Comparison of ENCODE assay signal across 11 mouse cellular contexts in the genomic region with DNA sequence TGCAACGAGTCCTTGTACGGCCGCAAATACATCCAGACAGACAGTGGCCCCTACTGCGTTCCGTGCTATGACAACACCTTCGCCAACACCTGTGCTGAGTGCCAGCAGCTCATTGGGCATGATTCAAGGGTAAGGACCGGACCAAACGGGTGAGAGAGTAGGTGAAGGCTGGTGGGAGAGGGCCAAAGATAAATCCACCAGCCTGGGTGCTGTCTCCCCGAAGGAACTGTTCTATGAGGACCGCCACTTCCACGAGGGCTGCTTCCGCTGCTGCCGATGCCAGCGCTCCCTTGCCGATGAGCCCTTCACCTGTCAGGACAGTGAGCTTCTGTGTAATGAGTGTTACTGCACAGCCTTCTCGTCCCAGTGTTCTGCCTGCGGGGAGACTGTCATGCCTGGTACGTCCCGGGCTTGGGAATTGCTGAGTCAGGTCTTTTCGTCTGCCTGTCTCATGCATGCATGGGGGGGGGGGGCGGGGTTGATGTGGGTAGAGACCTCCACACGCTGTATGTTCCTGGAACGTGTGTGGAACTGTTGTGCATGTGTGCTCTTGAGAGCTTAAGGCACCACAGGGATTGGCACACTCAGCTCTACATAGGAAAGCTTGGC. TPM values are rescaled to one million over a fixed set of nuclear protein-coding genes. Genes with fewer than 3 reads are reported as not detected.
A peak's percentile ranks its signal among the peaks of the same experiment; 100 is the strongest.
DNase-seq lines count a peak whose midpoint lies in the region; ATAC-seq lines count a peak whose summit lies in the region.
"Had no signal": no experiment of that assay in that cellular context is flagged by ENCODE, and none has a peak within 500 bp of the region (broad histone marks: within the 10 kb centered on the region; RNA-seq: fewer than 3 reads in every experiment).

No protein-coding gene starts in this region.

- no peak for ATAC-seq in heart, embryonic 14.5 days (ENCODE audit: insufficient number of reproducible peaks, insufficient read depth, low FRiP score, low read depth)
- no peak for ATAC-seq in neural tube, embryonic 13.5 days (ENCODE audit: low read depth)
- ATAC-seq in hindbrain, embryonic 16.5 days, result no peak
- ATAC-seq in stomach, embryonic 16.5 days (ENCODE audit: insufficient read depth, low FRiP score), result no peak
- ATAC-seq: midbrain, embryonic 13.5 days had no signal

- H3K27ac ChIP-seq in heart, embryonic 14.5 days (replicated peaks in 1 of 2; ENCODE audit: control insufficient read depth in 1 of 2, insufficient read depth in 1 of 2, low read depth in 2 of 2, low read length in 2 of 2), result peak overlapping the region; percentile 62 to 90; a peak in 3 of 4 replicates
- 0 out of 2 replicates have a peak overlapping the region, but pooled peaks have one; percentile 33 for H3K27ac ChIP-seq in neural tube, embryonic 13.5 days (replicated peaks)
- H3K27ac ChIP-seq in hindbrain, embryonic 16.5 days (ENCODE audit: low read depth, low read length), result no peak overlapping the region; the same call in 1 of the 2 replicates
- peak overlapping the region; percentile 91 for H3K27ac ChIP-seq in stomach, embryonic 16.5 days (ENCODE audit: low read length)
- H3K27ac ChIP-seq: midbrain, embryonic 13.5 days had no signal

- H3K27me3 ChIP-seq in heart, embryonic 14.5 days (ENCODE audit: control insufficient read depth, insufficient read depth, low read length), result no peaks in the 10 kb centered on the region
- peaks cover 55% of the 10 kb centered on the region for H3K27me3 ChIP-seq in neural tube, embryonic 13.5 days
- H3K27me3 ChIP-seq in hindbrain, embryonic 16.5 days (replicated peaks; ENCODE audit: control insufficient read depth, insufficient read depth, low read length), result peaks cover 16% of the 10 kb centered on the region
- no peaks in the 10 kb centered on the region for H3K27me3 ChIP-seq in stomach, embryonic 16.5 days (ENCODE audit: control insufficient read depth, insufficient read depth, low read length)

- peaks cover 39 to 69% of the 10 kb centered on the region in 2 experiments for H3K4me1 ChIP-seq in heart, embryonic 14.5 days (ENCODE audit: control insufficient read depth in 2 of 2, insufficient read depth in 2 of 2, low read length in 2 of 2)
- peaks cover 59% of the 10 kb centered on the region for H3K4me1 ChIP-seq in neural tube, embryonic 13.5 days (replicated peaks)
- peaks cover 21% of the 10 kb centered on the region for H3K4me1 ChIP-seq in hindbrain, embryonic 16.5 days (ENCODE audit: control insufficient read depth, insufficient read depth, low read depth, low read length)
- peaks cover 47% of the 10 kb centered on the region for H3K4me1 ChIP-seq in stomach, embryonic 16.5 days (ENCODE audit: control insufficient read depth, insufficient read depth, low read length)

- intact Hi-C loops in heart, postnatal 10 days (cut with DNase I), result no loop called here

- WGBS in heart, embryonic 14.5 days, result 76% methylated on average over 23 of the region's 23 CpGs
- 86% methylated on average over 23 of the region's 23 CpGs for WGBS in neural tube, embryonic 13.5 days
- WGBS in hindbrain, embryonic 16.5 days, result 85% methylated on average over 23 of the region's 23 CpGs
- 86% methylated on average over 23 of the region's 23 CpGs for WGBS in stomach, embryonic 16.5 days

- no peak overlapping the region; the same call in 1 of the 2 replicates for H3K9ac ChIP-seq in heart, embryonic 14.5 days (ENCODE audit: low read length)
- no peak overlapping the region for H3K9ac ChIP-seq in neural tube, embryonic 13.5 days
- H3K9ac ChIP-seq in hindbrain, embryonic 16.5 days (ENCODE audit: low read depth, low read length), result peak overlapping the region; percentile 9; the same call in 1 of the 2 replicates
- no peak overlapping the region for H3K9ac ChIP-seq in stomach, embryonic 16.5 days (ENCODE audit: low read length)
- H3K9ac ChIP-seq: midbrain, embryonic 13.5 days had no signal

- no peak for DNase-seq in heart, postnatal 10 days
- no peak for DNase-seq in neural tube, embryonic 10.5 days (ENCODE audit: extremely low spot score, low spot score)
- DNase-seq in Muller cell, postnatal 12 days (ENCODE audit: inconsistent ontology term), result no peak
- DNase-seq in cerebellum, postnatal 4 days (ENCODE audit: low spot score in 2 of 2), result no peak
- DNase-seq: adrenal gland, postnatal 10 days; thymus, adult 2 months had no signal

- H3K4me2 ChIP-seq in heart, embryonic 14.5 days (ENCODE audit: low read length), result peak overlapping the region; percentile 34
- no peak overlapping the region for H3K4me2 ChIP-seq in neural tube, embryonic 13.5 days
- H3K4me2 ChIP-seq in hindbrain, embryonic 16.5 days (ENCODE audit: low read length), result no peak overlapping the region
- H3K4me2 ChIP-seq in stomach, embryonic 16.5 days (ENCODE audit: low read depth, low read length), result no peak overlapping the region
- H3K4me2 ChIP-seq: midbrain, embryonic 13.5 days had no signal

- H3K4me3 ChIP-seq in heart, embryonic 14.5 days (ENCODE audit: control insufficient read depth in 1 of 2, insufficient read depth in 1 of 2, low read depth in 1 of 2, low read length in 2 of 2), result no peak overlapping the region
- H3K4me3 ChIP-seq in neural tube, embryonic 13.5 days, result no peak overlapping the region
- no peak overlapping the region for H3K4me3 ChIP-seq in hindbrain, embryonic 16.5 days (ENCODE audit: low read length)
- H3K4me3 ChIP-seq in stomach, embryonic 16.5 days (replicated peaks; ENCODE audit: low read length), result no peak overlapping the region
- H3K4me3 ChIP-seq: midbrain, embryonic 13.5 days had no signal

- peaks cover 22% of the 10 kb centered on the region for H3K36me3 ChIP-seq in heart, embryonic 14.5 days (ENCODE audit: control insufficient read depth, insufficient read depth, low read length)
- H3K36me3 ChIP-seq in neural tube, embryonic 13.5 days, result no peaks in the 10 kb centered on the region
- H3K36me3 ChIP-seq in hindbrain, embryonic 16.5 days (ENCODE audit: control insufficient read depth, insufficient read depth, low read length), result no peaks in the 10 kb centered on the region
- H3K36me3 ChIP-seq in stomach, embryonic 16.5 days (ENCODE audit: control insufficient read depth, insufficient read depth, low read length), result 0 out of 2 replicates have a peak, but pooled peaks cover 4% of the 10 kb centered on the region
- H3K36me3 ChIP-seq: midbrain, embryonic 13.5 days had no signal

- no peaks in the 10 kb centered on the region for H3K9me3 ChIP-seq in heart, embryonic 14.5 days (ENCODE audit: control insufficient read depth, low read length)
- no peaks in the 10 kb centered on the region for H3K9me3 ChIP-seq in neural tube, embryonic 13.5 days
- H3K9me3 ChIP-seq in hindbrain, embryonic 16.5 days (ENCODE audit: control insufficient read depth, low read length), result no peaks in the 10 kb centered on the region
- H3K9me3 ChIP-seq in stomach, embryonic 16.5 days (replicated peaks; ENCODE audit: control insufficient read depth, low read length), result no peaks in the 10 kb centered on the region
- H3K9me3 ChIP-seq: midbrain, embryonic 13.5 days had no signal

RNA-seq across cellular contexts. Expression of a gene that starts 5.3 kb away (rescaled TPM):
- polyA plus RNA-seq in heart, embryonic 14.5 days (2014; fragmentation: Nextera tagmentation; extraction: Ambion mirVana), result 6.8 and 7.0 TPM in 2 replicates
- 10 to 100 TPM; 15.7 to 19.6 TPM for total RNA-seq in heart, postnatal 10 days (2021)
- polyA plus RNA-seq in neural tube, embryonic 13.5 days (2015; fragmentation: Nextera tagmentation; extraction: Ambion mirVana), result 2.6 and 2.9 TPM in 2 replicates
- 1.5 and 2.1 TPM in 2 replicates for polyA plus RNA-seq in hindbrain, embryonic 16.5 days (2015; fragmentation: Nextera tagmentation; extraction: Ambion mirVana)
- 10.1 and 10.8 TPM in 2 replicates for polyA plus RNA-seq in stomach, embryonic 16.5 days (2015; fragmentation: Nextera tagmentation; extraction: Ambion mirVana)

RNA-seq across cellular contexts. Expression of a gene that starts 8.8 kb away (rescaled TPM):
- 73.4 and 73.5 TPM in 2 replicates for polyA plus RNA-seq in heart, embryonic 14.5 days (2014; fragmentation: Nextera tagmentation; extraction: Ambion mirVana)
- 10 to 100 TPM; 26.2 to 32.5 TPM for total RNA-seq in heart, postnatal 10 days (2021)
- polyA plus RNA-seq in neural tube, embryonic 13.5 days (2015; fragmentation: Nextera tagmentation; extraction: Ambion mirVana), result 101 and 115 TPM in 2 replicates
- polyA plus RNA-seq in hindbrain, embryonic 16.5 days (2015; fragmentation: Nextera tagmentation; extraction: Ambion mirVana), result 86.1 and 93.2 TPM in 2 replicates
- polyA plus RNA-seq in stomach, embryonic 16.5 days (2015; fragmentation: Nextera tagmentation; extraction: Ambion mirVana), result 114 and 118 TPM in 2 replicates

RNA-seq across cellular contexts. Expression of a gene that starts 12.4 kb away (rescaled TPM):
- 38.8 and 42.5 TPM in 2 replicates for polyA plus RNA-seq in heart, embryonic 14.5 days (2014; fragmentation: Nextera tagmentation; extraction: Ambion mirVana)
- total RNA-seq in heart, postnatal 10 days (2021), result 10 to 100 TPM; 13.8 to 16.8 TPM
- polyA plus RNA-seq in neural tube, embryonic 13.5 days (2015; fragmentation: Nextera tagmentation; extraction: Ambion mirVana), result 49.2 and 54.2 TPM in 2 replicates
- 37.9 TPM in 2 replicates for polyA plus RNA-seq in hindbrain, embryonic 16.5 days (2015; fragmentation: Nextera tagmentation; extraction: Ambion mirVana)
- polyA plus RNA-seq in stomach, embryonic 16.5 days (2015; fragmentation: Nextera tagmentation; extraction: Ambion mirVana), result 85.7 and 88.8 TPM in 2 replicates

RNA-seq across cellular contexts. Expression of a gene that starts 35.9 kb away (rescaled TPM):
- polyA plus RNA-seq in heart, embryonic 14.5 days (2014; fragmentation: Nextera tagmentation; extraction: Ambion mirVana), result 17.3 and 18.6 TPM in 2 replicates
- total RNA-seq in heart, postnatal 10 days (2021), result 10 to 100 TPM; 10.1 to 14.9 TPM
- 23.6 and 29.1 TPM in 2 replicates for polyA plus RNA-seq in neural tube, embryonic 13.5 days (2015; fragmentation: Nextera tagmentation; extraction: Ambion mirVana)
- 18.4 and 23.7 TPM in 2 replicates for polyA plus RNA-seq in hindbrain, embryonic 16.5 days (2015; fragmentation: Nextera tagmentation; extraction: Ambion mirVana)
- 33.0 and 35.8 TPM in 2 replicates for polyA plus RNA-seq in stomach, embryonic 16.5 days (2015; fragmentation: Nextera tagmentation; extraction: Ambion mirVana)

RNA-seq across cellular contexts. Expression of a gene that starts 49.2 kb away (rescaled TPM):
- polyA plus RNA-seq in heart, embryonic 14.5 days (2014; fragmentation: Nextera tagmentation; extraction: Ambion mirVana), result 0.19 and 0.20 TPM in 2 replicates
- total RNA-seq in heart, postnatal 10 days (2021), result under 1 TPM; 0.12 to 0.26 TPM
- 8.0 and 8.7 TPM in 2 replicates for polyA plus RNA-seq in neural tube, embryonic 13.5 days (2015; fragmentation: Nextera tagmentation; extraction: Ambion mirVana)
- polyA plus RNA-seq in hindbrain, embryonic 16.5 days (2015; fragmentation: Nextera tagmentation; extraction: Ambion mirVana), result 3.0 and 6.7 TPM in 2 replicates
- polyA plus RNA-seq in stomach, embryonic 16.5 days (2015; fragmentation: Nextera tagmentation; extraction: Ambion mirVana), result 0.13 and 0.14 TPM in 2 replicates
